ENCODE assay signal across 9 mouse cellular contexts in genomic region chr11:100362209-100362978, GRCm38 (mm10). TPM values are rescaled to one million over a fixed set of nuclear protein-coding genes. Genes with fewer than 3 reads are reported as not detected.
DNase-seq lines count a peak whose midpoint lies in the region; ATAC-seq and TF ChIP-seq lines count a peak whose summit lies in the region.
"Had no signal": no experiment of that assay in that cellular context is flagged by ENCODE, and none has a peak within 500 bp of the region (broad histone marks: within the 10 kb centered on the region; RNA-seq: fewer than 3 reads in every experiment).

No protein-coding gene starts in this region.

- H3K79me3 ChIP-seq in C2C12 (ENCODE audit: low read depth) = no peaks in the 10 kb centered on the region

- no peaks in the 10 kb centered on the region for H3K36me3 ChIP-seq in C2C12 (ENCODE audit: control insufficient read depth, insufficient read depth)
- H3K36me3 ChIP-seq in limb, embryonic 12.5 days = no peaks in the 10 kb centered on the region
- H3K36me3 ChIP-seq in stomach, embryonic 15.5 days = no peaks in the 10 kb centered on the region

- H3K4me1 ChIP-seq in limb, embryonic 12.5 days (replicated peaks) = peaks cover 10% of the 10 kb centered on the region; the same call in 1 of the 2 replicates
- H3K4me1 ChIP-seq in stomach, embryonic 15.5 days = no peaks in the 10 kb centered on the region

- no peak overlapping the region for H3K4me2 ChIP-seq in limb, embryonic 12.5 days
- H3K4me2 ChIP-seq in stomach, embryonic 15.5 days = no peak overlapping the region

- WGBS in limb, embryonic 12.5 days = 13% methylated on average over 8 of the region's 8 CpGs
- 15% methylated on average over 8 of the region's 8 CpGs for WGBS in stomach, embryonic 15.5 days

- peak; percentile 35 for TF ChIP-seq CTCF in C2C12 (IDR thresholded peaks at IDR 0.05; ENCODE audit: control insufficient read depth, insufficient read depth, insufficient read length)

- no peak overlapping the region for H3K4me3 ChIP-seq in C2C12 (ENCODE audit: insufficient read depth, poor library complexity, severe bottlenecking)
- H3K4me3 ChIP-seq in limb, embryonic 12.5 days (replicated peaks) = no peak overlapping the region
- H3K4me3 ChIP-seq in stomach, embryonic 15.5 days (replicated peaks) = no peak overlapping the region
- H3K4me3 ChIP-seq: erythroblast, embryonic 14.5 days had no signal

- no peak overlapping the region for H3K9ac ChIP-seq in limb, embryonic 12.5 days (replicated peaks)
- H3K9ac ChIP-seq in stomach, embryonic 15.5 days = no peak overlapping the region

- ATAC-seq in granulocyte monocyte progenitor cell, adult 5-6 weeks (replicated peaks; ENCODE audit: poor library complexity, severe bottlenecking) = peak; percentile 69
- 0 out of 2 replicates have a peak, but pooled peaks have one; percentile 27 for ATAC-seq in limb, embryonic 12.5 days (ENCODE audit: insufficient number of reproducible peaks, insufficient read depth, low FRiP score, low TSS enrichment, low read depth)
- peak; percentile 40; the same call in 1 of the 2 replicates for ATAC-seq in stomach, embryonic 15.5 days (ENCODE audit: insufficient read depth, low FRiP score, low read depth)

- no peak overlapping the region for H3K27ac ChIP-seq in limb, embryonic 12.5 days
- no peak overlapping the region for H3K27ac ChIP-seq in stomach, embryonic 15.5 days

- H3ac ChIP-seq in C2C12 (ENCODE audit: control insufficient read depth, insufficient read length, low read depth) = no peak overlapping the region

- H3K79me2 ChIP-seq in C2C12 (ENCODE audit: control insufficient read depth, insufficient read depth) = no peaks in the 10 kb centered on the region

- no peaks in the 10 kb centered on the region for H3K9me3 ChIP-seq in limb, embryonic 12.5 days
- no peaks in the 10 kb centered on the region for H3K9me3 ChIP-seq in stomach, embryonic 15.5 days

- H3K27me3 ChIP-seq in C2C12 (ENCODE audit: control insufficient read depth, insufficient read depth, insufficient read length) = peaks cover 3% of the 10 kb centered on the region
- peaks cover 32% of the 10 kb centered on the region for H3K27me3 ChIP-seq in limb, embryonic 12.5 days
- H3K27me3 ChIP-seq in stomach, embryonic 15.5 days (replicated peaks) = peaks cover 2% of the 10 kb centered on the region; the same call in 1 of the 2 replicates

- peak; percentile 88 for DNase-seq in adrenal gland, postnatal 10 days
- DNase-seq in embryo, embryonic 11.5 days (ENCODE audit: low read depth, low spot score) = peak; percentile 58
- peak; percentile 61 to 82 for DNase-seq in kidney, adult 8-10 months
- DNase-seq in natural killer cell, adult 2 months (ENCODE audit: low spot score in 2 of 2) = peak; percentile 66 to 80

TF ChIP-seq in C2C12, 6 proteins besides CTCF, POLR2A, EP300 and RAD21:
- TF ChIP-seq USF1 (IDR thresholded peaks at IDR 0.05; ENCODE audit: low read depth) = no peak
- no peak for TF ChIP-seq FOSL1 (IDR thresholded peaks at IDR 0.05; ENCODE audit: insufficient read depth, low read length, poor library complexity, severe bottlenecking)
- no peak for TF ChIP-seq CEBPB (IDR thresholded peaks at IDR 0.05; ENCODE audit: low read depth)
- TF ChIP-seq MYOG (IDR thresholded peaks at IDR 0.05; ENCODE audit: control insufficient read depth, extremely low read depth, insufficient read length) = no peak
- TF ChIP-seq MAX (IDR thresholded peaks at IDR 0.05) = no peak
- TF ChIP-seq MYOD1 (IDR thresholded peaks at IDR 0.05; ENCODE audit: control insufficient read depth, insufficient read length, low read depth) = no peak

RNA-seq across cellular contexts. Expression of gene Hap1, which starts 6.5 kb away (rescaled TPM):
- polyA plus RNA-seq in C2C12 (2012; fragmentation: generic; extraction: Trizol) = 1.9 TPM
- 10 to 100 TPM; 42.8 to 54.2 TPM for total RNA-seq in adrenal gland, postnatal 10 days (2021)
- total RNA-seq in granulocyte monocyte progenitor cell, adult 5-6 weeks (2014; fragmentation: Nextera tagmentation) = not detected in 2 replicates
- not detected in 2 replicates for total RNA-seq in granulocyte monocyte progenitor cell, adult 5-6 weeks (2017)
- 1.5 and 2.1 TPM in 2 replicates for polyA plus RNA-seq in limb, embryonic 12.5 days (2016; fragmentation: Nextera tagmentation; extraction: Ambion mirVana)
- polyA plus RNA-seq in stomach, embryonic 15.5 days (2015; fragmentation: Nextera tagmentation; extraction: Ambion mirVana) = 15.5 and 16.7 TPM in 2 replicates

RNA-seq across cellular contexts. Expression of gene Gast, which starts 28.2 kb away (rescaled TPM):
- polyA plus RNA-seq in C2C12 (2012; fragmentation: generic; extraction: Trizol) = not detected
- total RNA-seq in adrenal gland, postnatal 10 days (2021) = not detected
- not detected in 2 replicates for total RNA-seq in granulocyte monocyte progenitor cell, adult 5-6 weeks (2014; fragmentation: Nextera tagmentation)
- total RNA-seq in granulocyte monocyte progenitor cell, adult 5-6 weeks (2017) = not detected in 2 replicates
- not detected in 2 replicates for polyA plus RNA-seq in limb, embryonic 12.5 days (2016; fragmentation: Nextera tagmentation; extraction: Ambion mirVana)
- polyA plus RNA-seq in stomach, embryonic 15.5 days (2015; fragmentation: Nextera tagmentation; extraction: Ambion mirVana) = 15.1 and 16.3 TPM in 2 replicates

RNA-seq across cellular contexts. Expression of gene Jup, which starts 35.2 kb away (rescaled TPM):
- polyA plus RNA-seq in C2C12 (2012; fragmentation: generic; extraction: Trizol) = 127 TPM
- 10 to 100 TPM; 89.6 to 99.0 TPM for total RNA-seq in adrenal gland, postnatal 10 days (2021)
- 4.8 and 6.7 TPM in 2 replicates for total RNA-seq in granulocyte monocyte progenitor cell, adult 5-6 weeks (2014; fragmentation: Nextera tagmentation)
- total RNA-seq in granulocyte monocyte progenitor cell, adult 5-6 weeks (2017) = 1.4 and 4.2 TPM in 2 replicates
- 44.1 and 49.3 TPM in 2 replicates for polyA plus RNA-seq in limb, embryonic 12.5 days (2016; fragmentation: Nextera tagmentation; extraction: Ambion mirVana)
- polyA plus RNA-seq in stomach, embryonic 15.5 days (2015; fragmentation: Nextera tagmentation; extraction: Ambion mirVana) = 163 and 173 TPM in 2 replicates

RNA-seq across cellular contexts. Expression of gene Eif1, which starts 42.7 kb away (rescaled TPM):
- 1,136 TPM for polyA plus RNA-seq in C2C12 (2012; fragmentation: generic; extraction: Trizol)
- 1,000 to 10,000 TPM in 1 of 2 experiments, 100 to 1,000 TPM in 1; 930 to 1,143 TPM for total RNA-seq in adrenal gland, postnatal 10 days (2021)
- total RNA-seq in granulocyte monocyte progenitor cell, adult 5-6 weeks (2014; fragmentation: Nextera tagmentation) = 716 and 727 TPM in 2 replicates
- total RNA-seq in granulocyte monocyte progenitor cell, adult 5-6 weeks (2017) = 109 and 139 TPM in 2 replicates
- polyA plus RNA-seq in limb, embryonic 12.5 days (2016; fragmentation: Nextera tagmentation; extraction: Ambion mirVana) = 1,407 and 1,429 TPM in 2 replicates
- polyA plus RNA-seq in stomach, embryonic 15.5 days (2015; fragmentation: Nextera tagmentation; extraction: Ambion mirVana) = 1,590 and 1,651 TPM in 2 replicates

RNA-seq across cellular contexts. Expression of gene P3h4, which starts 52.2 kb away (rescaled TPM):
- 185 TPM for polyA plus RNA-seq in C2C12 (2012; fragmentation: generic; extraction: Trizol)
- 10 to 100 TPM; 29.4 to 30.1 TPM for total RNA-seq in adrenal gland, postnatal 10 days (2021)
- not detected in 2 replicates for total RNA-seq in granulocyte monocyte progenitor cell, adult 5-6 weeks (2014; fragmentation: Nextera tagmentation)
- total RNA-seq in granulocyte monocyte progenitor cell, adult 5-6 weeks (2017) = 0.26 TPM in 1 of 2 replicates, not detected in the other
- 54.3 and 58.3 TPM in 2 replicates for polyA plus RNA-seq in limb, embryonic 12.5 days (2016; fragmentation: Nextera tagmentation; extraction: Ambion mirVana)
- polyA plus RNA-seq in stomach, embryonic 15.5 days (2015; fragmentation: Nextera tagmentation; extraction: Ambion mirVana) = 57.6 and 61.7 TPM in 2 replicates
- polyA plus RNA-seq: erythroblast, embryonic 14.5 days had no signal

Comparison
In these comparisons a context has a peak if more than half of its experiments do, and no peak if none do; other contexts are left out.
1. RNA of gene Gast, which starts 28.2 kb away (polyA plus RNA-seq): 15.1 to 16.3 TPM in stomach, embryonic 15.5 days; not detected in C2C12 (single experiment) and not detected in limb, embryonic 12.5 days; every median in the first group is over 10 times any median in the second.
2. Peak in every context shown above with its lines, with median percentiles within 50 percentile points of each other: DNase-seq and ATAC-seq.